Mouse (Mus musculus) kidney, adult 2 months (tissue): ENCODE measurements around the gene Caskin2. TPM values are rescaled to one million over a fixed set of nuclear protein-coding genes. Genes with fewer than 3 reads are reported as not detected.

Source experiments
- DNase-seq: peaks from one replicate; pipeline ENCODE4 v3.0.0; 2021
- H3K27ac ChIP-seq: fragments of 200-500 bp; 2 replicates; pipeline ENCODE4 v1.5.1; 2012; ENCODE audit warnings: low read depth, low read length, control low read depth, inconsistent platforms; ENCODE audit not compliant: insufficient read depth
- H3K27me3 ChIP-seq: fragments of 200-500 bp; replicated peaks from 2 replicates; pipeline ENCODE4 v1.6.1; 2012; ENCODE audit warnings: mild to moderate bottlenecking, moderate library complexity, low read length, inconsistent platforms; ENCODE audit not compliant: control insufficient read depth, insufficient read depth
- H3K36me3 ChIP-seq: fragments of 200-500 bp; 2 replicates; pipeline ENCODE4 v1.6.1; 2012; ENCODE audit warnings: mild to moderate bottlenecking, moderate library complexity, low read length, inconsistent platforms; ENCODE audit not compliant: control insufficient read depth, insufficient read depth
- H3K4me1 ChIP-seq: fragments of 200-500 bp; 2 replicates; pipeline ENCODE4 v1.6.1; 2011; ENCODE audit warnings: low read length; ENCODE audit not compliant: control insufficient read depth, insufficient read depth
- H3K4me3 ChIP-seq: fragments of 200-500 bp; 2 replicates; pipeline ENCODE4 v1.5.1; 2011; ENCODE audit warnings: mild to moderate bottlenecking, low read depth, low read length, control low read depth; ENCODE audit not compliant: insufficient read depth
- CTCF ChIP-seq: fragments of 200-500 bp; conservative IDR thresholded peaks from 2 replicates; pipeline ENCODE4 v1.5.1; 2011; ENCODE audit warnings: low read depth, mild to moderate bottlenecking, control low read depth, low read length, moderate library complexity, mixed read lengths; ENCODE audit not compliant: insufficient read depth, insufficient read length
- POLR2A ChIP-seq: fragments of 200-500 bp; IDR thresholded peaks from one replicate; pipeline ENCODE4 v1.6.1; 2011; ENCODE audit warnings: low read depth, low read length, control low read depth
- WGBS: fragments of 180-500 bp; shearing (Covaris S2); methylation state at CpG from one replicate; pipeline ENCODE4 v1.1.7; 2018; 5-methylcytosine and 5-hydroxymethylcytosine counted together
- polyA plus RNA-seq: library from polyadenylated mRNA; depleted of rRNA; stranded (reverse); fragments of >200 nt; gene quantifications from 2 replicates; pipeline ENCODE4 v1.2.3, GENCODE M21; 2012

Caskin2 gene
- polyA plus RNA-seq, 1 experiment, result 36.9 TPM

- Histone ChIP-seq H3K27me3 (no peaks in the 10 kb centered on the region), H3K4me3 (no peak overlapping the region), H3K36me3 (no peaks in the 10 kb centered on the region), H3K27ac (no peak overlapping the region; the same call in 1 of the 2 replicates), H3K4me1 (peaks cover 6% of the 10 kb centered on the region; the same call in 1 of the 2 replicates)
- DNase-seq, result peak; percentile 60
- 48% methylated on average over 16 of the region's 16 CpGs for WGBS
- TF ChIP-seq POLR2A (no peak), CTCF (no peak)
Measured at GRCm38 (mm10) chr11:115819915-115820623, 6.6 kb upstream of the Caskin2 start.

- H3K27me3 ChIP-seq, result no peaks in the 10 kb centered on the region
- DNase-seq, result no peak
- TF ChIP-seq CTCF, result peak; percentile 27; the same call in 1 of the 2 replicates
- TF ChIP-seq POLR2A, result no peak
- no peaks in the 10 kb centered on the region for H3K36me3 ChIP-seq
- H3K4me1 ChIP-seq, result peaks cover 14% of the 10 kb centered on the region; the same call in 1 of the 2 replicates
- no peak overlapping the region for H3K27ac ChIP-seq
- 83% methylated on average over 5 of the region's 5 CpGs for WGBS
- H3K4me3 ChIP-seq, result no peak overlapping the region
Measured at GRCm38 (mm10) chr11:115817331-115817730, 3.9 kb upstream of the Caskin2 start.

- Histone ChIP-seq H3K27ac (peak within 1 kb of the TSS; percentile 76), H3K4me3 (peak within 1 kb of the TSS; percentile 87), H3K27me3 (no peaks in the 10 kb centered on the region), H3K4me1 (peaks cover 30% of the 10 kb centered on the region; the same call in 1 of the 2 replicates), H3K36me3 (peaks cover 1% of the 10 kb centered on the region; the same call in 1 of the 2 replicates)
- DNase-seq, result peak; percentile 93
- TF ChIP-seq POLR2A, result no peak
- no peak for TF ChIP-seq CTCF
- 1% methylated on average over 84 of the region's 84 CpGs for WGBS
Measured at GRCm38 (mm10) chr11:115814605-115815450, 1.4 kb upstream of the Caskin2 start, which contains the start of gene Tsen54. Tsen54 (plus strand) TSS chr11:115814724.

GRCm38 (mm10) chr11:115812533-115813420 lies 662 bp downstream of the Caskin2 start:
- H3K27me3 ChIP-seq, result no peaks in the 10 kb centered on the region
- DNase-seq, result peak; percentile 55
- H3K27ac ChIP-seq, result peak overlapping the region; percentile 88
- peaks cover 36% of the 10 kb centered on the region; the same call in 1 of the 2 replicates for H3K4me1 ChIP-seq
- peak overlapping the region; percentile 81 for H3K4me3 ChIP-seq
- 1% methylated on average over 27 of the region's 28 CpGs for WGBS
- peaks cover 1% of the 10 kb centered on the region; the same call in 1 of the 2 replicates for H3K36me3 ChIP-seq
- TF ChIP-seq CTCF, result no peak
- peak; percentile 7 for TF ChIP-seq POLR2A

GRCm38 (mm10) chr11:115812095-115812494 lies 1.3 kb downstream of the Caskin2 start:
- Histone ChIP-seq H3K27ac (peak overlapping the region; percentile 88), H3K4me1 (peaks cover 37% of the 10 kb centered on the region; the same call in 1 of the 2 replicates), H3K27me3 (no peaks in the 10 kb centered on the region), H3K4me3 (peak overlapping the region; percentile 81), H3K36me3 (peaks cover 1% of the 10 kb centered on the region; the same call in 1 of the 2 replicates)
- DNase-seq, result peak; percentile 82
- 20% methylated on average over 7 of the region's 7 CpGs for WGBS
- TF ChIP-seq CTCF (no peak), POLR2A (no peak)

- WGBS, result 40% methylated on average over 20 of the region's 20 CpGs
- H3K4me1 ChIP-seq, result peaks cover 37% of the 10 kb centered on the region; the same call in 1 of the 2 replicates
- no peak for TF ChIP-seq POLR2A
- TF ChIP-seq CTCF, result no peak
- no peak for DNase-seq
- peak overlapping the region; percentile 81 for H3K4me3 ChIP-seq
- peaks cover 1% of the 10 kb centered on the region; the same call in 1 of the 2 replicates for H3K36me3 ChIP-seq
- peak overlapping the region; percentile 49 for H3K27ac ChIP-seq
- no peaks in the 10 kb centered on the region for H3K27me3 ChIP-seq
Measured at GRCm38 (mm10) chr11:115811381-115812093, 1.9 kb downstream of the Caskin2 start.
